Mouse (Mus musculus) c-Kit-positive CD71-negative TER-119-negative erythroid progenitor cells, embryonic 14.5 days (primary cell): Measurements from ENCODE around the gene Shld1.
A peak's percentile ranks its signal among the peaks of the same experiment; 100 is the strongest.

Source experiments
- DNase-seq: peaks from one replicate; pipeline ENCODE4 v3.0.0-alpha.2; 2013; ENCODE audit warnings: low read depth

Gene Shld1

GRCm38 (mm10) chr2:132686756-132687737 lies at the start of gene Shld1:
Shld1 (plus strand) TSS chr2:132686931.
- DNase-seq = peak; percentile 79

DNA sequence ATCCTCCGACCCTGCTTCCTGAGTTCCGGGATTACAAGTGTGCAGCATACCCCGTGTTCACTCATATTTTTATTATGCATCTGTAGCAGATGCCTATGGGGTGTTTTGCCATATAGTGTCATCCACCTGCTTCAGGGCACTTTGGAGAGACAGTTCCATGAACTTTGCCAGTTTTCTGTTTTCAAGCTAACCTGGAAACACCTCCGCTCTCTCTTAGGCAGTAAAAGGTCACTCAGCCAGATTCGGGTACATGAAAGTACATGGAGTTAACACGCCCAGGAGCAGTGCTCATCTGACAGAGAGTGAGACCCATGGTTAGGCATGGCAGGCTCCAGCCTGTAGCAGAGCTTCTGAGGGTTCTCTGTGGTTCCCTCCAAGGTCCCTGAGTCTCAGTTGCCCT lies 48.4 kb upstream of the Shld1 start:
- no peak for DNase-seq

GRCm38 (mm10) chr2:132639337-132639736 lies 47.4 kb upstream of the Shld1 start:
- no peak for DNase-seq

GRCm38 (mm10) chr2:132641196-132641595 lies 45.5 kb upstream of the Shld1 start:
- DNase-seq = no peak

DNA sequence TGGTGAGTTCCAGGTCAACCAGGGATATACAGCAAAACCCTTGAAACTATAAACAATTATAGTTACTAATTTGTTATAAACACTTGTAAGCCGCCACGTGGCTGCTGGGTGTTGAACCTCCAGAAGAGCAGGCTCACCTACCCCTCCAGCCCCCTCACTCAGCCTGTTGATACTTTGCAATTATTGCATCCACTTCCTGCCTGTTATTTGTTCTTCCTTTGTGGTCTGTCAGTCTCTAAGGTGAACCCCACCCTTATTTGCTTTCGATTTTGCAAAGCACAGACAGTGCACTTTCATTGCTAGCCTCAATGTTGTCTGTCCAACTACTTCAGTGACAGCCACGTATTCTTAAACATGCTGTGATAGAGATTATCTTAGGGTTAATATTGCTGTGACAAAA lies 43.6 kb upstream of the Shld1 start:
- no peak for DNase-seq

DNA sequence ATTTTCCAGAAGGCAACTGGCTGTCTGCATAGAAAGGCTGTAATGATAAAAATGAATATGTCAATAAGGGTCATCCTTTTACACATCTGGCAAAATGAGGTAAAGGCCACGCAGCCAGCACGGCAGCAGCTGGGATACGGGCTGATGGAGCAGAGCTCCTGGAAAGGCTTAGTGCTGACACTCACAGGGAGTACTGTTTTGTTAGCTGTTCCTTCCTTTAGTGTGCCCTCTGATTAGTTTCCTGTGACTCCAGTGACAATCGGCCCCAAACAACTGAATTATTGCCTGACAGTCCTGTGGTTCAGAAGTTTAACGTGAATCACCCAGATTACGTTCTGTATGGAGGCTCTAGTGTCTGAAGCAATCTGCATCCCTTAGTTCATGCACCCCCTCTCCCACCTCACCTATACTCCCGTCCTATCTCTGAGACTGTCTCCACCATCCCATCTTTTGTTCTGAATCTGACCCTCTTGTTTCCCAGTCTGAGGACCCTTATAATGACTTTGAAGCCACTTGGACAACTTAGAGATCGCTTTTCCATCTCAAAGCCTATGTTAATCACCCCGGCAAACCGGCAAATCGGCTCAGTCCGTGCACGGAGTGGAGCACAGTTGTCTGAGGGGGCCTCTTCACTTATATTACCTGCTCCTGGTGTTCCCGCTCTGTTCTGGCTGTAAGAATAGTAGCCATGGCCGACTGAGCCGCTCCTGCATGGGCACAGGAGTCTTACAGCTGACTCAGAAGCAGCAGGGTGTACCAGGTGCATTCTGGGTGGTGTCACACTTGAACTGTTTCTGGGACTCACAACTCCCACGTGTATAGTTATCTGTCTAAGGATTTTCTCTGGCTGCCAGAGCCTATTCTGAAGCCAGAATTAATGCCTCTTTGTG lies 39.6 kb upstream of the Shld1 start:
- DNase-seq = no peak

GRCm38 (mm10) chr2:132649352-132649870 lies 37.3 kb upstream of the Shld1 start:
- no peak for DNase-seq

DNA sequence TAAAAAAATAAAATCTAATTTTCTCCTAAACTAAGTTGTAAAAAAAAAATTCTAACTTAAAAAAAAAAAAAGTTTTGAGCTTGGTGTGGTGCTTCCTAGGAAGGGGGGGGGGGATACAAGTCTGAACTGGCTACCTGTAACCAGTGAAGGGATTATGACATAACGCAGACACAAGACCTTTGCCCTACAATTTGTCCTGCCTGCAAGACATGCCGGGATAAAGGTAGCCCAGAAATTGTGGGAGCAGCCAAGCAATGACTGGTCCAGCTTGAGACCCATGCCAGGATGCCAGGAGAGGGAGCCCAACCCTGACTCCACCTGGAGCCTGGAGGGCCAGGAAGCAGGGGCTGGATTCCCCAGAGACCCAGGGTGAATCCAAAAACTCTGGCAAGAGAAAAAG lies 36.2 kb upstream of the Shld1 start:
- DNase-seq = no peak

DNA sequence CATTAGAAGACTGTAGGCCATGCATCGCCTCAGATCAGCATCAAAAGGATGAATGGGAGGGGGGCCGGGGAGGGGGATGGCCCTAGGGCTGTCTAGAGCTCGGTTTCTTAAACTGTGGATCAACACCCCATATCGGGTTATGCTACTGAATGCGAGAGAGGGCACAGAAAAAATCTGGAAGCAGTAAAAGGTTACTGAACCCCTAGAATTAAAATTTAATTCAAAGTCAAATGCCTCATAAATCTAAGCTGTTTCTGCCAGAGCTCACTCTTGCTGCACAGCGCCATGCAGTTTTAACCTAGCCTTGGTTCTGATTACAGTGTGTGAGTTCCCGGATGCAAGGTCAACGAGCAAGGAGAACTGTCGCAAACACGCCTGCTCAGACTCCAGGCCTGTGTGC lies 34.3 kb upstream of the Shld1 start:
- no peak for DNase-seq

DNA sequence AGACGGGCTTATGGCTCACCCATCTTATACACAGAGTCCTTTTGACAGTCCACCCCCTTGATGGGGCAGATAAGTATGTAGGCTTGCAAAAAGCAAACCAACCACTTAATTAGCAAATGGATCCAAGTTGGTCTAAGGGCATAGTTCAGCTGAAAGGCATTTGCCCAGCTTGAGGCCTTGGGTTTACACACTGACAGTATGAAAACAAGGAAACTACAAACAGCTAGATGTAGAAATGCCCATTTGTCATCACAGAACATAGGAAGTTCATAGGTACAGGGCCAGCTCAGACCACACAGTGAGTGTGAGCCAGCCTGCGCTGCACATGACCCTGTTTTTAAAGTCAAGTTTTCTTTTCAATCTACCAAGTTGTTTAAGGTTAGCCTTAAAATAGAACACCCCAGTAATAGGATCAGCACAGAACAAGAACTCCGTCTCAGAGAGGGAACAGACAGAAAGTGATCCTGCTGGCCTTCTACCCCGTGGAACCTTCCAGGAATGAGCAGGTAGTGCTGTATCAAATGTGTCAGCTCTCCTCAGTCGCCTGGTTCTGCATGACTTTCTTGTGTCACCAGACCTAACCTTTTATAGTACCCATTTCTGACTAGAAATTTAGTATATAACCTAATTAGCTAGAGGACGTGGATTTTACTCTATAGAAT lies 31.8 kb upstream of the Shld1 start:
- no peak for DNase-seq

- DNase-seq = no peak
Observed at GRCm38 (mm10) chr2:132657186-132657585, 29.5 kb upstream of the Shld1 start.

- no peak for DNase-seq
Observed at GRCm38 (mm10) chr2:132658412-132659120, 28.2 kb upstream of the Shld1 start.

GRCm38 (mm10) chr2:132669091-132669490 lies 17.6 kb upstream of the Shld1 start:
- no peak for DNase-seq

GRCm38 (mm10) chr2:132670290-132670689 lies 16.4 kb upstream of the Shld1 start:
- DNase-seq = no peak

- no peak for DNase-seq
Observed at GRCm38 (mm10) chr2:132672121-132672520, 14.6 kb upstream of the Shld1 start.

DNA sequence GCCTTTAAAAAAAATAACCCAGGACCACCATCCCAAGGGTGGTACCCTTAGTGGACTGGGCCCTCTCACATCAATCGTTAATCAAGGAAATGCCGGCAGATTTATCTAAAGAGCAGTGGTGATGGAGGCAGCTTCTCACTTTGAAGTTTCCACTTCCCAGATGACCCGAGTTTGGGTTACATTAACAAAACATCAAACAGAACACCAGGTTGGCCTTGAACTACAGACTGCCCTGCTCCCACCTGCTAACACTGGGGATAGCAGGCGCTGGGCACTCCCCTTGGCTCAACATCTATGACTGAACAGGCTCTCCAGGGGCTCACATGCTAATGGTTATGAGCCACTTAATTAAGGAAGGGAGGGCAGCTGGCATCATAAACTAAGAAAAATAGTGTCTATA lies 10.6 kb upstream of the Shld1 start:
- no peak for DNase-seq

GRCm38 (mm10) chr2:132685001-132685400 lies 1.7 kb upstream of the Shld1 start:
- DNase-seq = no peak

- DNase-seq = no peak
Observed at GRCm38 (mm10) chr2:132688611-132689021, 1.9 kb downstream of the Shld1 start.

- DNase-seq = no peak
Observed at GRCm38 (mm10) chr2:132689188-132689568, 2.4 kb downstream of the Shld1 start.

DNA sequence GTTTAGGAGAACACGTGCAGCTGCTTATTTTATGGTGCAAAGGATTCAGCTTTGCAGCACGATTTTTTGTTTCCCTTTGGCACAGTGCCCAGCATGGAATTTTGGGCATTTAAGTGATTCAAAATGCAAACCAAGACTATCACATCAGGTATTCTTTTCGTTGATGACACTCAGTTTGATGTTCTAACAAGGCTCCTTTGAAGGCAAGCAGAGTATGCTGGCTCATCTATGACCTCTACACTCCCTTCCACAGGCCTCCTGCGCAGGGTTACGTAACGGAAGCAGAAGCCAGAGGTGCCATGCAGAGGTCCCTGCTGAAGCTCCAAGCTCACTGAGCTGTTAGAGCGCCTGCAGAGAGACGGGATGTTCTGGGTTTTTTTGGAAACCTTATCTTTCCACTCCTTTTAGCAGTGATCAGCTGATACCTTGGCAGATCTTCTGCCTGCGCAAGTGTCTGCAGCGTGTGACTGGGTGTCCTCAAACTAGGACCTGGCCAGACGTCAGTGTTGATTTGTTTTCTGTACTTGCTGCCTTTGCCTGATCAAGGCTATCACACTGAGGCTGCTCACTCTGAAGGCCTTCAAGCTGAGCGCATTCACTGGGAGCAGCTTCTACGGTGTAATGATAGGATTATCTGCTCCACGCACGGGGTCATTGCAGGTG lies 3.0 kb downstream of the Shld1 start:
- DNase-seq = no peak

DNA sequence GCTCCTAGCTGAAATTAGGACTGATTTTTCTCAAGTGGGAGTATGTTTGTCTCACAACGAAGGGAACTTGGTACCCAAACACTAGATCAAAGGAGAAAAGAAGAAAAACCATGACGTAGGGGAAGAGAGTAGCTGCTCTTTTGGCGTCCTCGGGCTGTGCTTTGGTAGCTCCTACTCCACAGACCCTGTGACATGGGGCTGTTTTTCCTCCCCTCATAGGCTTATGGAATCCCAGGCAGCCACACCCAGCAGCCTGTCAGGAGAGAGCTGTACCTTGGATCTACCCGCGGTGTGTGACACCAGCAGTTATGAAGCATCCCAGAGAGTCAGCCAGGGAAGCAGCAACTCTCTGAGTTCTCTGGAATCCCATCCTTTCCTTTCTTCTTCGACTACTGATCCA lies 5.0 kb downstream of the Shld1 start:
- no peak for DNase-seq
